Mouse (Mus musculus) G1E-ER4 (cell line): ENCODE measurements around the gene Map3k4. TPM values are rescaled to one million over a fixed set of nuclear protein-coding genes. Genes with fewer than 3 reads are reported as not detected.

Experiments used
- GATA1 ChIP-seq: IDR thresholded peaks from one replicate; pipeline ENCODE4 v1.8.0; 2012; ENCODE audit warnings: low read length, inconsistent platforms
- polyA plus RNA-seq: library from polyadenylated mRNA; stranded (reverse); fragments of >175 nt; gene quantifications from 2 replicates; pipeline ENCODE4 v1.2.3, GENCODE M21; 2012

The Map3k4 gene
- polyA plus RNA-seq, 1 experiment, result 78.9 TPM

DNA sequence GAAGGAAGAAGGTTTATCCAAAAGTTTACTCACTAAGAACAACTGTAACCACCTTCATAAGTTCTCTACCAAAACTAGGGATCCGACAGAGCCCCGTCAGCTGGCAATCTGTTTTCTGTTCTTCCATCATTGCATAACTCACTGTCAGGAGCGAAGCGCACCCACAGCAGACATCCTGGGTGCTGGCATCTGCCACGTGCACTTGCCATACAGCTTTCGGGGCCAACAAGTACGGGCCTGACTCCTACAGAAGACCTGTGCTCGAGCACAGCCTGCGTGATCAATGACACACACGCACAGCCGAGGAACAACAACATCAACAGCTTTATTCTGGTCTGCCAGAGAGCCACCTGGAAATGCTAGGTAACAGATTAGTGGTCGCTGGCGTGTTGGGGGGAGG lies 2.3 kb downstream of the Map3k4 start:
- no peak for TF ChIP-seq GATA1

DNA sequence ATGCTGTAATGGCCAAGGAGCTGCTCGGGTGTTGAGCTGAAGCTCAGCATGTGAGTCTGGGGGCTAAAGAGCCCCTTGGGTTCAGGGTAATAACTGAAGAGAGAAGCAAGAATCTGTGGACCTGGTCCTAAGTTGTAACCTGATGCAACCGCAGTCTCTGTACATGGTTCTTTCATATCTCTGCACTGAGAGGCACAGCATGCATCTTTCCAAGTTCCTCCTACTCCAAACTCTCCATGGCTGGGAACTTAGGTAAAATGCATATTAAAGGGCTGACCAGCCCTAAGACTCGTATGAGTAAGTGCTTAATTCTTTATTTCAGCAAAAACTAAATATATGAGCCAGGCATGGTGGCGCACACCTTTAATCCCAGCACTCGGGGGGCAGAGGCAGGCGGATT lies 6.3 kb downstream of the Map3k4 start:
- no peak for TF ChIP-seq GATA1

DNA sequence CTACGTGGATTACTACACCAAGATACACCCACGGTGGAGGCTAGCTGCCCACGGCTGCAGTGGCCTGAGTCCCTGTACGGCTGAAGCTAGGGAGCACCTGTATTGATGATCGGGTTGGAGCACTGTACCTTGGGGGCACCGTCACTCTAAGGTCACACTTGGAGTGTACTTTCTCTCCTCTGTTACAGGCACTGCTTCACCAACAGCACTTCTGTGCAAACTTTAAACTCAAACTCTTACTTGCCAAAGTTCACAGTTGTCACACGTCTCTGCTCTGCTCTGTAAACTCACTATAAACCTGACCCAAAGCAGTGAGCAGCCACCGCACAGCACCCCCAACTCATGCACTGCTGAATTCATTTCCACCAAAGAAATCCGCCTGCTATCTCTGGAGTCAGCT lies 9.1 kb downstream of the Map3k4 start:
- TF ChIP-seq GATA1, result no peak

DNA sequence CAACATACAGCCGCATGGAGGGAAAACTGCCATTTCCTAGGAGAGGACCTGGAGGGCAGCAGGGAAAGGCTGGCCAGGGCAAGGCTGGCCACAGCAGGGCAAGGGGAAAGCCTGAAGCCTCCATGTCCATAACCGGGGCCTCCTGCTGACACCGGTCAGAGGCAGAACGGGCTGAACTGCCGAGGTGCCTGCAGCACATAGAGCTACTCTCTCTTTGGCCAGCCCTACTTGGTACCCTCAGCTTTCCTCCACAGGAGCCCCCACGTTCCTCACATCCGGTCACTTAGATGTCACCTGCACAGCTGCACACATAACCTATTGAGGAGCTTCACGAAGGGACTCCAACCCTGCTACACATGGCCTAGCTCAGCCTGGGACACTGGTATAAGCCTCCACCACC lies 9.5 kb downstream of the Map3k4 start:
- TF ChIP-seq GATA1, result no peak

DNA sequence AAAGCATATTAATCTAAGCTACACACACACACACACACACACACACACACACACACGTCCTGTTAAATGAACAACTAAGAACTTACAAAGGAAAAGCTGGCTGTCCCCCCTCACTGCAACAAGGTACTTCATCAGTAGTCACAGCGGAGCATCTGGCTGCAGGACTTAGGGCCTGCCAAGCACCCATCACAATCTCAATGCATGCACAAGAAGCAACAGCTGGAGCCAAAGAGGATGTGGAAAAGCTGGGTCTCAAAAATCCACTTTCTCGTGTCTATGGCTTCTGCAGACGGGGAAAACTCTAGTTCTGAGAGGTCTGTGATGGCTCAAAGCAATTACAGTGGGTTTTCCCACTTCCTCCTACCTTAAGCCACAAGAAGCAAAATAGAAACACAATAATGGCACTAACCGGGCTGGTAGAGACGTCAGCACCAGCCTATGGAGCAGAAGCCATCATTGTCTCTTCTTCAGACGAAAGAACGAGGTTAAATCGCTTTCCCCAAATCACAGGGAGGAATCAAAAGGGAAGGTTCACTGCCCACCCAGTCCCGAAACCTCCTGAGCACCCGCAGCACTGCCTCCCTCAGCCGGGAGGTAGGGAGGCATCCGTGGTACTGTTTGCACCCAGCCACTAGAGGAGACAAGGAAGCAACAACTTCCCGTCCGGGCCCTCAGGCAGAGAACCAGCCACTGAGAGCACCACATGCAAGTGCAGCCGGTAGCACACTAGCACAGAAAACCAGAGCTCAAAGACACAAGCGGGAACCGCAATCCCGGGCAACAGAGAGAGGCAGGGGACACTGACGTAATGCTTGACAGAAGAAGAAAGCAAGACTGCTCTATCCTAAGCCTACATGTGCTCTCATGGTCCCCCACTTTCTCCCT lies 11.1 kb downstream of the Map3k4 start:
- no peak for TF ChIP-seq GATA1

DNA sequence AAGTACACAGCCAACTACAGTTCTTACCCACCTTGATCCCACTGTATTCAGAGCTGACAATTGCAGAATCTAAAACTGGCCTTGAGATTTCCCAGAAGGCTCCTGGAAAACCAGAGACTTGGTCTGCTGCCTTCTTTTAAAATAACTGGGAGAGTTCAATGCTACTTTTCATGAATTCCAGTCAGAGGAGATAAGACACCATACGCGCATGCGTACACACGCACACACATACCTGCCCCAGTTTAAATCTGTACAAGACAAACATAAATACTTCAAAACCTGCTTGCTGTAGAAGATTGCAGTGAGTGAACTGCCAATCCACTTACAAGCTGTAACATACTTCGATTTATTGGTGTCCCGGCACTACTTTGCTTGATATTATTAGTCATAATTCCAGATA lies 13.9 kb downstream of the Map3k4 start:
- no peak for TF ChIP-seq GATA1

DNA sequence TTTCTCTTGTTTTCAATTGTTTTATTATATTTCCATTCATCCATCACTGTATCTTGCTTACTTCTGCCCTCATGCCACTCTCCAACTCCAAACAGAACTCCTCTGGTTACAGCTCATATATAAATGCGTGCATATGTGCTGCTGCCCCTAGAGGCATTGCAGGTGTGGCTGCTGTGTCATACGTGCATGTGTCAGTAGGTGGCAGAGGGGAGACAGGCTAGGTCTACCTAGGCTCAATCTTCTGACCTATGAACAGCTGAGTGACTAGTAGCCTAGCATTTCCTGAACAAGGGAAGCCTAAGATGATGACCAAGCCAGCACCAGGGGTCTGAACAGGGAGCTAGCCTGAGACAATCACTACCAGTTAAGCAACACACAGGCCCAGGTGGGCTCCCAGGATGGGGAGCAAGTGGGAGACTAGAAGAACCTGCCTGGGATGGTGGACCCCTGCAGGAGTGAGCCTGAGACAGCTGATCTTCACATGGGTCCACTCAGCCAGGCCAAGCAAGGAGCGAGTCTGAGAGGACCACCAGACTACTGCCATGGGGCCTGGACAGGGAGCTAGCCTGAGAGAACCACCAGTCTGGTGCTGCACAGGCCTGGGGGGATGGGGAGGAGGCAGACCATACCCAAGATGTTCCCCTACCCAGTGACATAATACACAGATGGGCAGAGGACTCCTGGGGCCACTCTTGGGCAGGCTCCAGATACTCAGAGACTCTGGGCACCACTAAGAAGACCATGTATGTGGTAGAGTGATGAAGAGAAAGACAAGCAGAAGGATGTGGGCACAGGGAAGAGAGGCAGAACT lies 17.5 kb downstream of the Map3k4 start:
- TF ChIP-seq GATA1, result no peak

DNA sequence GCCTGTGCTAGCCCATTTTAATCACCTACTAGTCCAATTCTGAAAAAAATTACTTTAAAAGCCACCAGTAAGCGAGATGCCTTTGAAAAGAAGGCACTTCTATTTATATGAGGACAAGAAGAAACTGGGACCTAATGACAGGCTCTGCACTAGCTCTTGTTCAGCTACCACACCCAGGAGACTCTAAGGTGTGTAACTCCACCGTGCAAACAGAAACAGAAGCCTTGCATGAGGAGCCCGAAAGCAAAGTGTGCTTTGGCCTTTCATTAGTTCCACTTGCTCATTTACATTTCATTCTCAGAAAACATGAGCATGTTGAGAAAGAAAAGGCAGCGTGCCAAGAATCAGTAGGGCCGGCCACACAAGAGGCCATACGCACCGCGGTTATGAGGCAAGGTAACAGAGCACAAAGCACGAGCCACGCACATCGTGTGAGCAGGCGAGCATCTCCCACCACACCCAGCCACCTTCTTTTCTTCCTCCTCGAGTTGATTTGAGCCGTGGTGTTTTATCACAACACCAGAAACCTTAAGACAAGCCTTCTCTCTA lies 18.4 kb downstream of the Map3k4 start:
- no peak for TF ChIP-seq GATA1

DNA sequence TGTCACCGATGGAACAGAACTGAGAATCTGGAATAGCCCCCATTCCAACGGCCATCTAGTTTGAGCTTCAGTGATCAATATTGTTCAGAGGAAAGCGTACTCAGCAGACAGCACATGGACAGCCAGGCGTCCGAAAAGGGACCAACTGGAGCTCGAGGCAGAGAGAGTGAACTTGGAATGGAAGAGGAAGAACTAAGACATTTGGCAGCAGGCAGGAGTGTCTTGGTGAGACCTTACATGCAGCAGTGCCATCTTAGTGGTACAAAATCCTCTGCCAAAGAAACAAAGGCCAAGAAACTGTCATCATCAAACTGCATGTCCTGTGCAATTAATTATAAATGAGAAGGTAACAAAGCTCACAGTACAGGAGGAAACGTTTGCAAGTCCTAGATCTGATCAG lies 19.2 kb downstream of the Map3k4 start:
- no peak for TF ChIP-seq GATA1

DNA sequence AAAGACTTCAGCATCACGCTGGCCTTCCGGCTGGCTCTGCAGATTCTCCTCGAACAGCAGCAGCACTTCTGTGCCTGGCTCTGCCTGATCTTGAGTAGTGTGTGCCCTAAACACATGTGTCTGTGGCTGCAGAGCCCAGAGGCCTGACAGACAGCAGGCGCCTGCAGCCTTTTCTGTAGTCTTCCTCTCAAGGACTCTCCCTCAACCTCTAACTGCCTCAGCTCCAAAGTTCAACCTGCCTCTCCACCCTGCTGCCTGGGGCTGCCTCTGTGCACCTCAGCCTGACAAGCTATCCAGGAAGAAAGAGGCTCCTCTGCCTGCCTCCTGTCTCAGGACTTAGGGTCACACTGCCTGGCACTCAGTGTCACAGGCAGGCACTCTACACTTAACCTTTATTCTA lies 20.6 kb downstream of the Map3k4 start:
- TF ChIP-seq GATA1, result no peak

DNA sequence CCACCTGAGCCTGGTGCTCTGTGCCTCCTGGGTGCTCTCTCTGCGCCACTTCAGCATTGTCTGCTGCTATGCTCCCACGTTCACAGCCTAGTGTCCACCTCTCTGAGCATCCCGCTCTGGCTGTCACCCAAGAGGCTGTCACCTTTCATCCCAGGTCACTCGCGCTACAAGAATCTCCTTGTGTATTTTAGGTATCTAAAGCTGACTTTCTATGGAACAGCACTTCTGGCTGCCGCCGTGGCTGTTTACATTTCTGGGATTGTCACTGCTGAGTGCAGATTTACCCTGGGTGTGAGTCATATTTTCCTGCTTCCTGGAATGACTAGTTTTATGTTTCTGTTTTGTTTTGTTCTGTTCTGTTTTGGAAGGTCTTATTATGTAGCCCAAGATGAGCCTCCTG lies 21.3 kb downstream of the Map3k4 start:
- no peak for TF ChIP-seq GATA1

DNA sequence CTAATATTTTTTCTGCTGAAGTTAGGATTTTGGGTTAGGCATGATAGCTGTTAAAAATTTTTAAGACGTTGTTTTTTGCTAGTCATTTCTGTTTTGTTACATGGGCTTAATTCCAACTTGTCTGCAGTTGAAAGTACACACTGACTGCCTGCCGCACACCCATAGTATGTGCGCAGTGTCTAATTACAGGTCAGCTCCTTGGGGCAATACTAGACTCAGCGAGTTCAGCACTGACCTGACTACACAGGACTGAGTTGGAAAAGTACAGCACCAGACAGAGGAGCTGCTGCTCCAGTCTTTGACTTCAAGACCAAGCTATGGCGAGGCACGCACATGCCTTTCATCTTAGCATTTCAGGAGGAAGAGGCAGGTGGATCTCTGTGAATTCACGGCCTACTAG lies 24.2 kb downstream of the Map3k4 start:
- no peak for TF ChIP-seq GATA1

DNA sequence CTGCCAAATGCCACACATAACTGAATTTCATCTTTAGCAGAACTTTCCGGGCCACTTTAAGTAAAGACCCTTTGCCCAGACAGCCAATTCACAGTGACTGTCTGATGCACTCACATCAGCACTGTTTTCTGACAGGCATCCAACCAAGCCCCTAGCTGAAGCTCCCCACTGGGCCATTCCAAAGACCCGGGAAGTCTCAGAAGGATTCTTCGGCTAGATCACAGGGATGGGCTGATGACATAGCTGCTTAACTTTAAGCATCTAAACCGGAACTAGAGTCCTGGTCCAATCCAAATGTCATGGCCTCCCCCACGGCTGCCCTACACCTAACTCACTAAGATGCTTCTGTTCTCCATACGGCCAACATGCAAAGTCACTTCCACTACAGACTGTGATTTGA lies 25.0 kb downstream of the Map3k4 start:
- TF ChIP-seq GATA1, result no peak

DNA sequence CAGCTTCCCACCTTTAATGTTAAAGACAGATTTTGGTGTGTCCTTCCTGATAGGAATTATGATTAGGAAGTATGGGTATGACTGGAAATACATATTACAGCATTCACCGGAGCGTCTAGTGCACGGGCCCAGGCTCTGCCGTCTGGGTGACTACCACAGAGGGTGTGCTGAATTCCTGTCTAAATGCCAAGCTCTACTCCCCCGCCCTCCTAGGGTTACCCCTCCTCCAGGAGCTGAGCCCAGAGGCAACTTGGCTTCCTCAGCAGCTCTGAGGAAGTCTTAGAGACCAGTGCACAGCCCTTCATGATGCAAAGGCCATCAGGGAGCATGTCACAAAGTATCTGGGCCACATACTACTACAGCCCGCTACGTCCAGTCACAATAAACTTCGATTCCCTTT lies 25.7 kb downstream of the Map3k4 start:
- no peak for TF ChIP-seq GATA1

DNA sequence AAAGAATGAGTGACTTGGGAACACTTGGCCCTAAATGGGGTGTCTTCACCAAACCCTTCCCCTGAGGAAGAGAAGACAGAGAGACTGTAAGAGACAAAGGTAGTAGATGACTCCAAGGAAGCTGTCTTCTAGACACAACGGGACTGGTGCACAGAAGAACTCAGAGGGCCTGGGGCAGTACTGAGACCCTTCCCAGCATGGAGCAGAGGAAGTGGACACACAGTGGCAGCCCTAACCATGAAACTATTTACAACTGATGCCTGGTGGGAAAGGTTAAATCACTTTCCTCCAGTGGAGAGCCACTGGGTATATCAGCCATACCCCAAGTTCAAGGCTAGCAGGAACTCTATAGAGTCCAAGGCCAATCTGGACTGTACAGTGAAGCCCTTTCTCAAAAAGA lies 26.2 kb downstream of the Map3k4 start:
- TF ChIP-seq GATA1, result no peak

DNA sequence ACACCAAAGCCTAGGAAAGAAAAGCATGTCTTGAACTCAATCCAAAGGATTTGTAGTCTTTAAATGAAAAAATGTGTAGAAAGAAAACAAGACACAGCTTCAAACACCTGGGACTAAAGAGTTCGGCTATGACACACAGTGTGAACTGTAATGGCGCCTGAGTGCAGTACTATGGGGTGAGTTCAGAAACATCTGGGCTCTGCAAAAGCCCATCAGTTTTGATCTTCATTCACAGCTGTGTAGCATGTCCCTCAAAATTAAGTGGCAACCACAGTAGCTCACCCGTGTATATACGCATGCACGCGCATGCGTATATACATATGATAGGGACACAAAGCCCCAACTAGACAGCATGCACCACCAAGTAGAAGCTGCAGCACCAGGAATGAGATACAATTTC lies 27.4 kb downstream of the Map3k4 start:
- no peak for TF ChIP-seq GATA1
